Mouse (Mus musculus): ENCODE measurements around the gene Cbr2.

DNA sequence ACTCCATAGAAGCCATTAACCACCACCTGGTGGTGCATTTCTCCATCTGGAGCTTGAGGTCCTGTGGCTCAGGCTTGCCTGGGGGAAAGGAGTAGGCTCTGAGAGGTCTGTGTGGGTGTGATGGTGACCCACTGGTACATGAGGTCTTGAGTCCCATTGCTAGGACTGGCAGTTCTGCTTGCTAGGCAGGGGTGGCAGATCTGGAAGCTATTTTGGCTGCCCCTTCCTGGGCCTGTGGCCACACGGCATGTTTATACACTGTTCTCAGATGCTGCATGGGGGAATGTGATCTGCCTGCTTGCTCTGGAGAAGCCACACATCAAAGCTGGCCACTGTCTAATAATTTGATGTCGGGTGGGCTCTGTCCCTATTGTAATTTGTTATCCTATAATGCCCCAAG is 47.8 kb downstream of the Cbr2 start:
- no peak for TF ChIP-seq CTCF (IDR thresholded peaks at IDR 0.05; ENCODE audit: borderline replicate concordance, control insufficient read depth, extremely low read depth, insufficient read depth, low read length, poor library complexity)
- no peak for TF ChIP-seq POLR2A (IDR thresholded peaks at IDR 0.05; ENCODE audit: control insufficient read depth, extremely low read depth, insufficient read depth, low read length, poor library complexity)

Data from thymus, adult 2 months (tissue).